Mouse (Mus musculus): ENCODE results near the gene Rbm38.

GRCm38 (mm10) chr2:173047471-173047870, 27.2 kb downstream of the Rbm38 start:
- TF ChIP-seq POLR2A (IDR thresholded peaks at IDR 0.05; ENCODE audit: borderline replicate concordance, low read depth, low read length) (no peak), CTCF (IDR thresholded peaks at IDR 0.05; ENCODE audit: low read depth, low read length) (no peak)
